ENCODE assay signal across 16 mouse cellular contexts in genomic region chr17:31793964-31794363, GRCm38 (mm10).
DNase-seq lines count a peak whose midpoint lies in the region; ATAC-seq lines count a peak whose summit lies in the region.
"Had no signal": no experiment of that assay in that cellular context is flagged by ENCODE, and none has a peak within 500 bp of the region (broad histone marks: within the 10 kb centered on the region; RNA-seq: fewer than 3 reads in every experiment).

No protein-coding gene starts in this region.

- no peaks in the 10 kb centered on the region for H3K36me3 ChIP-seq in kidney, embryonic 16.5 days (ENCODE audit: insufficient read depth, low read length)
- H3K36me3 ChIP-seq in stomach, embryonic 14.5 days (ENCODE audit: control insufficient read depth, insufficient read depth, low read length) = no peaks in the 10 kb centered on the region
- H3K36me3 ChIP-seq in embryonic facial prominence, embryonic 10.5 days (replicated peaks) = no peaks in the 10 kb centered on the region
- H3K36me3 ChIP-seq: limb, embryonic 13.5 days; midbrain, embryonic 12.5 days had no signal

- peaks cover 33% of the 10 kb centered on the region for H3K4me1 ChIP-seq in kidney, embryonic 16.5 days (ENCODE audit: insufficient read depth, low read length)
- H3K4me1 ChIP-seq in brown adipose tissue, adult 24 weeks (ENCODE audit: control insufficient read depth, insufficient read depth, insufficient read length, low read length) = peaks cover 36% of the 10 kb centered on the region
- H3K4me1 ChIP-seq in stomach, embryonic 14.5 days (ENCODE audit: control insufficient read depth, insufficient read depth, low read length) = peaks cover 26% of the 10 kb centered on the region
- H3K4me1 ChIP-seq in embryonic facial prominence, embryonic 10.5 days = peaks cover 52% of the 10 kb centered on the region

- 73% methylated on average over 4 of the region's 4 CpGs for WGBS in kidney, embryonic 16.5 days
- 71% methylated on average over 4 of the region's 4 CpGs for WGBS in stomach, embryonic 14.5 days
- WGBS in embryonic facial prominence, embryonic 10.5 days = 83% methylated on average over 4 of the region's 4 CpGs

- no peak overlapping the region for H3K4me3 ChIP-seq in kidney, embryonic 16.5 days (ENCODE audit: low read length)
- no peak overlapping the region for H3K4me3 ChIP-seq in brown adipose tissue, adult 24 weeks (ENCODE audit: insufficient read depth, low read depth, low read length)
- H3K4me3 ChIP-seq in stomach, embryonic 14.5 days (ENCODE audit: low read depth, low read length) = no peak overlapping the region
- no peak overlapping the region for H3K4me3 ChIP-seq in embryonic facial prominence, embryonic 10.5 days
- H3K4me3 ChIP-seq: layer of hippocampus, adult 2 months; limb, embryonic 13.5 days; midbrain, embryonic 12.5 days; myocyte had no signal

- H3K9ac ChIP-seq in kidney, embryonic 16.5 days (replicated peaks; ENCODE audit: low read length) = no peak overlapping the region
- no peak overlapping the region for H3K9ac ChIP-seq in stomach, embryonic 14.5 days (replicated peaks; ENCODE audit: low read depth, low read length)
- H3K9ac ChIP-seq: limb, embryonic 13.5 days; midbrain, embryonic 12.5 days had no signal

- no peak for ATAC-seq in kidney, embryonic 16.5 days (ENCODE audit: low FRiP score, low TSS enrichment)
- ATAC-seq in stomach, embryonic 14.5 days (ENCODE audit: insufficient number of reproducible peaks, insufficient read depth, low FRiP score, low read depth) = no peak
- ATAC-seq: CD4-positive, CD25-positive, alpha-beta regulatory T cell, adult 4 months; forebrain, embryonic 16.5 days; inflammation-experienced regulatory T-cells, adult 6 months had no signal

- no peaks in the 10 kb centered on the region for H3K9me3 ChIP-seq in kidney, embryonic 16.5 days (ENCODE audit: low read length)
- no peaks in the 10 kb centered on the region for H3K9me3 ChIP-seq in stomach, embryonic 14.5 days (ENCODE audit: control insufficient read depth, low read depth, low read length)
- no peaks in the 10 kb centered on the region for H3K9me3 ChIP-seq in embryonic facial prominence, embryonic 10.5 days
- H3K9me3 ChIP-seq: limb, embryonic 13.5 days; midbrain, embryonic 12.5 days had no signal

- H3K4me2 ChIP-seq in kidney, embryonic 16.5 days (replicated peaks; ENCODE audit: low read depth, low read length) = no peak overlapping the region
- H3K4me2 ChIP-seq in stomach, embryonic 14.5 days (replicated peaks; ENCODE audit: low read depth, low read length) = no peak overlapping the region
- H3K4me2 ChIP-seq: limb, embryonic 13.5 days; midbrain, embryonic 12.5 days had no signal

- peak overlapping the region; percentile 37 for H3K27ac ChIP-seq in kidney, embryonic 16.5 days (ENCODE audit: low read length)
- peak overlapping the region; percentile 92 for H3K27ac ChIP-seq in brown adipose tissue, adult 24 weeks (replicated peaks; ENCODE audit: low read depth, low read length)
- H3K27ac ChIP-seq in stomach, embryonic 14.5 days (ENCODE audit: low read length) = peak overlapping the region; percentile 6; the same call in 1 of the 2 replicates
- no peak overlapping the region for H3K27ac ChIP-seq in embryonic facial prominence, embryonic 10.5 days (replicated peaks)
- H3K27ac ChIP-seq: layer of hippocampus, adult 2 months; limb, embryonic 13.5 days; midbrain, embryonic 12.5 days had no signal

- H3K27me3 ChIP-seq in kidney, embryonic 16.5 days (ENCODE audit: insufficient read depth, low read length) = no peaks in the 10 kb centered on the region
- H3K27me3 ChIP-seq in stomach, embryonic 14.5 days (ENCODE audit: control insufficient read depth, insufficient read depth, low read length) = no peaks in the 10 kb centered on the region
- H3K27me3 ChIP-seq in embryonic facial prominence, embryonic 10.5 days (replicated peaks; ENCODE audit: low read depth, poor library complexity, severe bottlenecking) = peaks cover 25% of the 10 kb centered on the region; the same call in 1 of the 2 replicates

- DNase-seq in kidney, adult 11 months = no peak
- DNase-seq in kidney, postnatal 36 days = peak; percentile 7 to 47
- DNase-seq in cerebellum, postnatal 36 days = no peak
- DNase-seq in embryonic facial prominence, embryonic 10.5 days (ENCODE audit: low spot score) = no peak
- DNase-seq: cerebellum, adult 9-11 months; thymus, adult 18-20 months had no signal

Comparison
In these comparisons a context has a peak if more than half of its experiments do, and no peak if none do; other contexts are left out.
1. DNase-seq: peak in kidney, postnatal 36 days (2 of 2); none in kidney, adult 11 months (single experiment), cerebellum, postnatal 36 days (0 of 2) and embryonic facial prominence, embryonic 10.5 days (single experiment).